ENCODE assay signal across 11 mouse cellular contexts in the genomic region with DNA sequence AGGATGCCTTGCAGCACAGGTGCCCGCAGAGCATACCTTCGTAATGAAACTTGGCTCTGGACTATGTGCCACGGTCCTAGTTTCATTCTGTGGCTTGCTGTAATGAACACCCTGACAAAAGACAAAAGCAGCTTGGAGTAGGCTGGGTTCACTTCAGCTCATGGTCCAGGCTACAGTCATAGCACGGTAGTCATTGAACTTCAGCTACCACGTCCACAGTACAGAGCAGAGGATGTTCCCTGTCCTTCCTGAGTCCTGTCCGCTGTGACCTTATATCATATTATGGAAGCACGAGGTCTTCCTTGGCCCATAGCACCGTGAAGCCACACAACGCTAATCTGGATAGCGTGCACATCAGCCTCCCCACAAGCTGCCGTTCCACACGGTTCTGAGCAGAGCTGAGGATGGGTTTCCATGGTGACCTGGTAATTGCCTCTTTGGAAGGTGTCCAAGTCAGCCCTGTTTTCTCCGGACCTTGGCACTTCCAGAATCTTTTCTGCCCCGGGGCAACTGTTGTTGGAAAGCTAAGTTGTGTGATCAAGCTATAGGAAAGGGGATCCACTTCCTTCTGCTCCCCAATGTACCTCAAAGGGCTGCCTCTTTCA. TPM values are rescaled to one million over a fixed set of nuclear protein-coding genes. Genes with fewer than 3 reads are reported as not detected.
A peak's percentile ranks its signal among the peaks of the same experiment; 100 is the strongest.
DNase-seq lines count a peak whose midpoint lies in the region; ATAC-seq lines count a peak whose summit lies in the region.
"Had no signal": no experiment of that assay in that cellular context is flagged by ENCODE, and none has a peak within 500 bp of the region (broad histone marks: within the 10 kb centered on the region; RNA-seq: fewer than 3 reads in every experiment).

No protein-coding gene starts in this region.

- peak; percentile 11 for DNase-seq in layer of hippocampus, adult 11-12 months (ENCODE audit: low spot score)
- DNase-seq in layer of hippocampus, adult 9-10 months (ENCODE audit: low spot score) = no peak
- DNase-seq in forebrain, embryonic 14.5 days (ENCODE audit: low spot score) = peak; percentile 83
- DNase-seq in urinary bladder, postnatal 25 days (ENCODE audit: low spot score) = no peak
- DNase-seq: adrenal gland, postnatal 10 days had no signal

- peak; percentile 87 for ATAC-seq in forebrain, embryonic 14.5 days
- peak; percentile 83 for ATAC-seq in hindbrain, embryonic 15.5 days (ENCODE audit: low FRiP score, low read depth)
- peak; percentile 80 for ATAC-seq in midbrain, embryonic 13.5 days
- no peak for ATAC-seq in inflammation-experienced regulatory T-cells, adult 6 months
- ATAC-seq: intestine, embryonic 15.5 days had no signal

- H3K4me2 ChIP-seq in forebrain, embryonic 14.5 days (ENCODE audit: low read length) = no peak overlapping the region
- H3K4me2 ChIP-seq in hindbrain, embryonic 15.5 days = no peak overlapping the region
- no peak overlapping the region for H3K4me2 ChIP-seq in midbrain, embryonic 13.5 days (replicated peaks)
- H3K4me2 ChIP-seq: intestine, embryonic 15.5 days; lung, embryonic 15.5 days had no signal

- H3K9ac ChIP-seq in forebrain, embryonic 14.5 days (ENCODE audit: low read length) = no peak overlapping the region
- no peak overlapping the region for H3K9ac ChIP-seq in hindbrain, embryonic 15.5 days
- H3K9ac ChIP-seq in midbrain, embryonic 13.5 days (replicated peaks) = no peak overlapping the region
- H3K9ac ChIP-seq: intestine, embryonic 15.5 days; lung, embryonic 15.5 days had no signal

- no peaks in the 10 kb centered on the region for H3K27me3 ChIP-seq in forebrain, embryonic 14.5 days (replicated peaks; ENCODE audit: control insufficient read depth, insufficient read depth, low read length)
- no peaks in the 10 kb centered on the region for H3K27me3 ChIP-seq in hindbrain, embryonic 15.5 days
- no peaks in the 10 kb centered on the region for H3K27me3 ChIP-seq in midbrain, embryonic 13.5 days
- H3K27me3 ChIP-seq: intestine, embryonic 15.5 days; lung, embryonic 15.5 days had no signal

- no peaks in the 10 kb centered on the region for H3K9me3 ChIP-seq in forebrain, embryonic 14.5 days (replicated peaks; ENCODE audit: control insufficient read depth, low read length)
- H3K9me3 ChIP-seq in hindbrain, embryonic 15.5 days = no peaks in the 10 kb centered on the region
- no peaks in the 10 kb centered on the region for H3K9me3 ChIP-seq in midbrain, embryonic 13.5 days
- H3K9me3 ChIP-seq: intestine, embryonic 15.5 days; limb, embryonic 10.5 days; lung, embryonic 15.5 days had no signal

- 41% methylated on average over 14 of the region's 14 CpGs for WGBS in forebrain, embryonic 14.5 days
- 58% methylated on average over 14 of the region's 14 CpGs for WGBS in hindbrain, embryonic 15.5 days
- WGBS in midbrain, embryonic 13.5 days = 71% methylated on average over 14 of the region's 14 CpGs

- peaks cover 6% of the 10 kb centered on the region for H3K4me1 ChIP-seq in forebrain, embryonic 14.5 days (ENCODE audit: control insufficient read depth, insufficient read depth, low read length)
- peaks cover 6% of the 10 kb centered on the region for H3K4me1 ChIP-seq in hindbrain, embryonic 15.5 days (replicated peaks)
- H3K4me1 ChIP-seq in midbrain, embryonic 13.5 days (replicated peaks) = no peaks in the 10 kb centered on the region
- H3K4me1 ChIP-seq: intestine, embryonic 15.5 days; limb, embryonic 10.5 days; lung, embryonic 15.5 days had no signal

- H3K4me3 ChIP-seq in forebrain, embryonic 14.5 days (ENCODE audit: low read depth, low read length) = no peak overlapping the region
- no peak overlapping the region for H3K4me3 ChIP-seq in hindbrain, embryonic 15.5 days
- H3K4me3 ChIP-seq in midbrain, embryonic 13.5 days (replicated peaks) = no peak overlapping the region
- H3K4me3 ChIP-seq: intestine, embryonic 15.5 days; limb, embryonic 10.5 days; lung, embryonic 15.5 days had no signal

- peak overlapping the region; percentile 27; the same call in 1 of the 2 replicates for H3K27ac ChIP-seq in forebrain, embryonic 14.5 days (ENCODE audit: low read depth, low read length)
- no peak overlapping the region for H3K27ac ChIP-seq in hindbrain, embryonic 15.5 days (replicated peaks)
- H3K27ac ChIP-seq in midbrain, embryonic 13.5 days = no peak overlapping the region
- H3K27ac ChIP-seq: intestine, embryonic 15.5 days; limb, embryonic 10.5 days; lung, embryonic 15.5 days had no signal

- no peaks in the 10 kb centered on the region for H3K36me3 ChIP-seq in forebrain, embryonic 14.5 days (ENCODE audit: control insufficient read depth, insufficient read depth, low read length)
- no peaks in the 10 kb centered on the region for H3K36me3 ChIP-seq in hindbrain, embryonic 15.5 days
- no peaks in the 10 kb centered on the region for H3K36me3 ChIP-seq in midbrain, embryonic 13.5 days
- H3K36me3 ChIP-seq: intestine, embryonic 15.5 days; limb, embryonic 10.5 days; lung, embryonic 15.5 days had no signal

RNA-seq across cellular contexts. Expression of a gene that starts 42.5 kb away (rescaled TPM):
- polyA plus RNA-seq in forebrain, embryonic 14.5 days (2014; fragmentation: Nextera tagmentation; extraction: Ambion mirVana) = 35.0 and 40.4 TPM in 2 replicates
- 42.4 and 50.0 TPM in 2 replicates for polyA plus RNA-seq in hindbrain, embryonic 15.5 days (2015; fragmentation: Nextera tagmentation; extraction: Ambion mirVana)
- polyA plus RNA-seq in midbrain, embryonic 13.5 days (2015; fragmentation: Nextera tagmentation; extraction: Ambion mirVana) = 36.7 and 37.1 TPM in 2 replicates
- not detected for polyA plus RNA-seq in inflammation-experienced regulatory T-cells, adult 6 months (2017; shearing (Covaris generic))

Comparison
In these comparisons a context has a peak if more than half of its experiments do, and no peak if none do; other contexts are left out.
1. DNase-seq: peak in layer of hippocampus, adult 11-12 months (single experiment) and forebrain, embryonic 14.5 days (single experiment); none in layer of hippocampus, adult 9-10 months (single experiment) and urinary bladder, postnatal 25 days (single experiment).
2. RNA of a gene that starts 42.5 kb away (polyA plus RNA-seq): 42.4 to 50.0 TPM in hindbrain, embryonic 15.5 days, 36.7 to 37.1 TPM in midbrain, embryonic 13.5 days and 35.0 to 40.4 TPM in forebrain, embryonic 14.5 days; not detected in inflammation-experienced regulatory T-cells, adult 6 months; every median in the first group is over 10 times any median in the second.